Mouse (Mus musculus): Measurements from ENCODE around the gene Gm10142. TPM values are rescaled to one million over a fixed set of nuclear protein-coding genes. Genes with fewer than 3 reads are reported as not detected.
"Not testable (repeated sequence)": the region's sequence is repeated elsewhere in the genome, so short reads cannot be mapped to it uniquely, and the experiment has no call there.

Gene Gm10142
- polyA plus RNA-seq, 1 experiment from 2014 or later = not detected

- H3K9me3 ChIP-seq (ENCODE audit: control insufficient read depth, low read length); H3K27ac ChIP-seq (replicated peaks; ENCODE audit: low read depth, low read length); DNase-seq; ATAC-seq (ENCODE audit: low FRiP score, low TSS enrichment); H3K4me2 ChIP-seq (ENCODE audit: low read length); H3K27me3 ChIP-seq (ENCODE audit: control insufficient read depth, insufficient read depth, low read length); H3K36me3 ChIP-seq (ENCODE audit: control insufficient read depth, insufficient read depth, low read length); H3K4me1 ChIP-seq (ENCODE audit: control insufficient read depth, insufficient read depth, low read length); H3K9ac ChIP-seq (replicated peaks; ENCODE audit: low read length); H3K4me3 ChIP-seq (replicated peaks; ENCODE audit: low read depth, low read length): not testable (repeated sequence)
- WGBS = 62% methylated on average over 3 of the region's 3 CpGs
These were observed 36.7 kb downstream of the Gm10142 start for GRCm38 (mm10) chr10:77752312-77752711.

- DNase-seq (no peak), ATAC-seq (ENCODE audit: low FRiP score, low TSS enrichment) (no peak)
- no peaks in the 10 kb centered on the region for H3K36me3 ChIP-seq (ENCODE audit: control insufficient read depth, insufficient read depth, low read length)
- no peaks in the 10 kb centered on the region for H3K9me3 ChIP-seq (ENCODE audit: control insufficient read depth, low read length)
- no peak overlapping the region for H3K27ac ChIP-seq (replicated peaks; ENCODE audit: low read depth, low read length)
- no peaks in the 10 kb centered on the region for H3K27me3 ChIP-seq (ENCODE audit: control insufficient read depth, insufficient read depth, low read length)
- H3K4me1 ChIP-seq (ENCODE audit: control insufficient read depth, insufficient read depth, low read length) = no peaks in the 10 kb centered on the region
- no peak overlapping the region for H3K9ac ChIP-seq (replicated peaks; ENCODE audit: low read length)
- H3K4me2 ChIP-seq (ENCODE audit: low read length) = no peak overlapping the region
- no peak overlapping the region for H3K4me3 ChIP-seq (replicated peaks; ENCODE audit: low read depth, low read length)
These were observed 37.8 kb downstream of the Gm10142 start for GRCm38 (mm10) chr10:77753448-77753847.

GRCm38 (mm10) chr10:77759582-77759981, 44.0 kb downstream of the Gm10142 start, which contains the start of gene Gm3233:
Gene Gm3233 (minus strand): TSS chr10:77759682.
- no CpG with 5 or more reads among the region's 1 CpGs for WGBS
- H3K27me3 ChIP-seq (ENCODE audit: control insufficient read depth, insufficient read depth, low read length); H3K9ac ChIP-seq (replicated peaks; ENCODE audit: low read length); ATAC-seq (ENCODE audit: low FRiP score, low TSS enrichment); DNase-seq; H3K4me1 ChIP-seq (ENCODE audit: control insufficient read depth, insufficient read depth, low read length); H3K36me3 ChIP-seq (ENCODE audit: control insufficient read depth, insufficient read depth, low read length); H3K27ac ChIP-seq (replicated peaks; ENCODE audit: low read depth, low read length); H3K4me3 ChIP-seq (replicated peaks; ENCODE audit: low read depth, low read length); H3K4me2 ChIP-seq (ENCODE audit: low read length); H3K9me3 ChIP-seq (ENCODE audit: control insufficient read depth, low read length): not testable (repeated sequence)

Other genes starting within 250 kb of the Gm10142 start
- gene Fam207a, start 200.0 kb upstream of the Gm10142 start, polyA plus RNA-seq (2014; fragmentation: Nextera tagmentation; extraction: Ambion mirVana) = 37.4 and 41.2 TPM in 2 replicates
- gene Itgb2, start 185.6 kb upstream of the Gm10142 start, polyA plus RNA-seq (2014; fragmentation: Nextera tagmentation; extraction: Ambion mirVana) = 0.49 and 0.91 TPM in 2 replicates
- gene Pttg1ip, start 134.1 kb upstream of the Gm10142 start, polyA plus RNA-seq (2014; fragmentation: Nextera tagmentation; extraction: Ambion mirVana) = 52.1 and 71.8 TPM in 2 replicates
- 253 and 287 TPM in 2 replicates for gene Sumo3, start 109.7 kb upstream of the Gm10142 start, polyA plus RNA-seq (2014; fragmentation: Nextera tagmentation; extraction: Ambion mirVana)
- 16.3 TPM in 1 of 2 replicates, not detected in the other for gene Gm49325, start 109.6 kb upstream of the Gm10142 start, polyA plus RNA-seq (2014; fragmentation: Nextera tagmentation; extraction: Ambion mirVana)
- 55.6 and 66.6 TPM in 2 replicates for gene Ube2g2, start 93.5 kb upstream of the Gm10142 start, polyA plus RNA-seq (2014; fragmentation: Nextera tagmentation; extraction: Ambion mirVana)
- 0.88 and 1.3 TPM in 2 replicates for gene Tspear, start 29.2 kb upstream of the Gm10142 start, polyA plus RNA-seq (2014; fragmentation: Nextera tagmentation; extraction: Ambion mirVana)
- not detected in 2 replicates for gene Gm19402, start 25.1 kb upstream of the Gm10142 start, polyA plus RNA-seq (2014; fragmentation: Nextera tagmentation; extraction: Ambion mirVana)
- not detected in 2 replicates for gene Gm9508, start 18.6 kb upstream of the Gm10142 start, polyA plus RNA-seq (2014; fragmentation: Nextera tagmentation; extraction: Ambion mirVana)
- gene Gm10272, start 9.2 kb upstream of the Gm10142 start, polyA plus RNA-seq (2014; fragmentation: Nextera tagmentation; extraction: Ambion mirVana) = not detected in 2 replicates
- gene Gm10024, start 4.3 kb upstream of the Gm10142 start, polyA plus RNA-seq (2014; fragmentation: Nextera tagmentation; extraction: Ambion mirVana) = not detected in 2 replicates
- gene Krtap12-1, start 4.8 kb downstream of the Gm10142 start, polyA plus RNA-seq (2014; fragmentation: Nextera tagmentation; extraction: Ambion mirVana) = not detected in 2 replicates
- gene Gm10100, start 10.7 kb downstream of the Gm10142 start, polyA plus RNA-seq (2014; fragmentation: Nextera tagmentation; extraction: Ambion mirVana) = not detected in 2 replicates
- not detected in 2 replicates for gene Gm18596, start 26.8 kb downstream of the Gm10142 start, polyA plus RNA-seq (2014; fragmentation: Nextera tagmentation; extraction: Ambion mirVana)
- not detected in 2 replicates for gene Gm9736, start 35.5 kb downstream of the Gm10142 start, polyA plus RNA-seq (2014; fragmentation: Nextera tagmentation; extraction: Ambion mirVana)
- gene Gm3233, start 43.9 kb downstream of the Gm10142 start, polyA plus RNA-seq (2014; fragmentation: Nextera tagmentation; extraction: Ambion mirVana) = not detected in 2 replicates
- not detected in 2 replicates for gene Gm3238, start 55.5 kb downstream of the Gm10142 start, polyA plus RNA-seq (2014; fragmentation: Nextera tagmentation; extraction: Ambion mirVana)
- gene Gm7138, start 61.1 kb downstream of the Gm10142 start, polyA plus RNA-seq (2014; fragmentation: Nextera tagmentation; extraction: Ambion mirVana) = not detected in 2 replicates
- gene Gm3250, start 66.7 kb downstream of the Gm10142 start, polyA plus RNA-seq (2014; fragmentation: Nextera tagmentation; extraction: Ambion mirVana) = not detected in 2 replicates
- not detected in 2 replicates for gene Gm7137, start 72.4 kb downstream of the Gm10142 start, polyA plus RNA-seq (2014; fragmentation: Nextera tagmentation; extraction: Ambion mirVana)
- not detected in 2 replicates for gene Gm9639, start 79.3 kb downstream of the Gm10142 start, polyA plus RNA-seq (2014; fragmentation: Nextera tagmentation; extraction: Ambion mirVana)
- gene Gm19668, start 83.3 kb downstream of the Gm10142 start, polyA plus RNA-seq (2014; fragmentation: Nextera tagmentation; extraction: Ambion mirVana) = not detected in 2 replicates
- gene Gm9507, start 96.0 kb downstream of the Gm10142 start, polyA plus RNA-seq (2014; fragmentation: Nextera tagmentation; extraction: Ambion mirVana) = not detected in 2 replicates
- gene Gm2696, start 98.9 kb downstream of the Gm10142 start, polyA plus RNA-seq (2014; fragmentation: Nextera tagmentation; extraction: Ambion mirVana) = not detected in 2 replicates
- not detected in 2 replicates for gene Krtap10-4, start 111.3 kb downstream of the Gm10142 start, polyA plus RNA-seq (2014; fragmentation: Nextera tagmentation; extraction: Ambion mirVana)
- not detected in 2 replicates for gene Krtap10-10, start 120.1 kb downstream of the Gm10142 start, polyA plus RNA-seq (2014; fragmentation: Nextera tagmentation; extraction: Ambion mirVana)
- gene Gm36176, start 131.0 kb downstream of the Gm10142 start, polyA plus RNA-seq (2014; fragmentation: Nextera tagmentation; extraction: Ambion mirVana) = not detected in 2 replicates
- not detected in 2 replicates for gene Gm10318, start 137.1 kb downstream of the Gm10142 start, polyA plus RNA-seq (2014; fragmentation: Nextera tagmentation; extraction: Ambion mirVana)
- gene Gm3285, start 146.2 kb downstream of the Gm10142 start, polyA plus RNA-seq (2014; fragmentation: Nextera tagmentation; extraction: Ambion mirVana) = not detected in 2 replicates
- 14.3 and 15.7 TPM in 2 replicates for gene Lrrc3, start 186.7 kb downstream of the Gm10142 start, polyA plus RNA-seq (2014; fragmentation: Nextera tagmentation; extraction: Ambion mirVana)